Mouse (Mus musculus) MEL (cell line): ENCODE measurements around the gene Jup. TPM values are rescaled to one million over a fixed set of nuclear protein-coding genes. Genes with fewer than 3 reads are reported as not detected.
"Not testable (repeated sequence)": the region's sequence is repeated elsewhere in the genome, so short reads cannot be mapped to it uniquely, and the experiment has no call there.

Experiments
- DNase-seq: peaks from one replicate; pipeline ENCODE4 v3.0.0; 2011; ENCODE audit warnings: low read depth, low spot score
- H3K27ac ChIP-seq: 2 replicates; pipeline ENCODE4 v1.5.1; 2012; ENCODE audit warnings: low read depth, mild to moderate bottlenecking, control low read depth, low read length, moderate library complexity; ENCODE audit not compliant: control insufficient read depth
- H3K27me3 ChIP-seq, 2 experiments: fragments of 150-350 bp in 1 of 2; sonication (generic) in 1 of 2; 2 replicates each; pipeline ENCODE4 v1.6.1; 2012; ENCODE audit warnings: low read length in 2 of 2, mild to moderate bottlenecking in 2 of 2, improper control_type of control experiment in 1 of 2, moderate library complexity in 1 of 2; ENCODE audit not compliant: insufficient read depth in 2 of 2, control insufficient read depth in 1 of 2
- H3K36me3 ChIP-seq, 2 experiments: 2 replicates each; pipeline ENCODE4 v1.6.1; 2012 to 2014; ENCODE audit warnings: low read length in 2 of 2, improper control_type of control experiment in 1 of 2, inconsistent platforms in 1 of 2, mild to moderate bottlenecking in 1 of 2; ENCODE audit not compliant: insufficient read depth in 2 of 2, control insufficient read depth in 1 of 2
- H3K4me1 ChIP-seq, 2 experiments: fragments of 150-350 bp in 1 of 2; sonication (generic) in 1 of 2; 2 replicates each; pipeline ENCODE4 v1.6.1; 2012; ENCODE audit warnings: low read length in 2 of 2, improper control_type of control experiment in 1 of 2, mild to moderate bottlenecking in 1 of 2; ENCODE audit not compliant: insufficient read depth in 2 of 2, control insufficient read depth in 1 of 2
- H3K4me3 ChIP-seq, 2 experiments: fragments of 150-350 bp in 1 of 2; sonication (generic) in 1 of 2; 2 replicates each; pipeline ENCODE4 v1.5.1; 2012; ENCODE audit warnings: low read depth in 2 of 2, low read length in 2 of 2, mild to moderate bottlenecking in 2 of 2, moderate library complexity in 2 of 2, control low read depth in 1 of 2, improper control_type of control experiment in 1 of 2; ENCODE audit not compliant: control insufficient read depth in 1 of 2, insufficient read depth in 1 of 2
- H3K79me2 ChIP-seq: 2 replicates; pipeline ENCODE4 v1.6.1; 2012; ENCODE audit warnings: mild to moderate bottlenecking, low read length, moderate library complexity; ENCODE audit not compliant: control insufficient read depth, poor library complexity, insufficient read depth
- H3K9ac ChIP-seq: 2 replicates; pipeline ENCODE4 v1.6.1; 2012; ENCODE audit warnings: low read depth, mild to moderate bottlenecking, control low read depth, low read length, moderate library complexity; ENCODE audit not compliant: control insufficient read depth, poor library complexity, severe bottlenecking
- H3K9me3 ChIP-seq: fragments of 150-350 bp; sonication (generic); replicated peaks from 2 replicates; pipeline ENCODE4 v1.6.1; 2012; ENCODE audit warnings: mild to moderate bottlenecking, low read length, improper control_type of control experiment, moderate library complexity; ENCODE audit not compliant: insufficient read depth
- CTCF ChIP-seq, 3 experiments: IDR thresholded peaks in 2 of 3; conservative IDR thresholded peaks in 1 of 3; 2 replicates each; pipeline ENCODE4 v1.5.1; 2011 to 2012; ENCODE audit warnings: low read length in 3 of 3, low read depth in 2 of 3, mild to moderate bottlenecking in 2 of 3, improper control_type of control experiment in 1 of 3, inconsistent platforms in 1 of 3, mixed read lengths in 1 of 3, moderate library complexity in 1 of 3; ENCODE audit not compliant: control insufficient read depth in 1 of 3, insufficient read depth in 1 of 3, poor library complexity in 1 of 3, severe bottlenecking in 1 of 3
- GATA1 ChIP-seq: IDR thresholded peaks from 2 replicates; pipeline ENCODE4 v1.6.1; 2011; ENCODE audit warnings: low read depth, low read length, improper control_type of control experiment
- MAZ ChIP-seq: IDR thresholded peaks from 2 replicates; pipeline ENCODE4 v1.6.1; 2012; ENCODE audit warnings: low read depth, mild to moderate bottlenecking, inconsistent platforms, low read length, improper control_type of control experiment
- MEF2A ChIP-seq: IDR thresholded peaks from 2 replicates; pipeline ENCODE4 v1.6.1; 2014; ENCODE audit warnings: low read depth, mild to moderate bottlenecking, inconsistent platforms, low read length, improper control_type of control experiment; ENCODE audit not compliant: poor library complexity, insufficient replicate concordance, severe bottlenecking; ENCODE audit errors: extremely low read depth
- MYB ChIP-seq: IDR thresholded peaks from 2 replicates; pipeline ENCODE4 v1.6.1; 2011; ENCODE audit warnings: mild to moderate bottlenecking, low read depth, low read length, improper control_type of control experiment
- RAD21 ChIP-seq: IDR thresholded peaks from 2 replicates; pipeline ENCODE4 v1.6.1; 2011; ENCODE audit warnings: mild to moderate bottlenecking, low read depth, low read length, improper control_type of control experiment
- RCOR1 ChIP-seq: IDR thresholded peaks from 2 replicates; pipeline ENCODE4 v1.6.1; 2012; ENCODE audit warnings: low read depth, mild to moderate bottlenecking, inconsistent platforms, low read length, improper control_type of control experiment
- SIN3A ChIP-seq: IDR thresholded peaks from 2 replicates; pipeline ENCODE4 v1.6.1; 2012; ENCODE audit warnings: low read length, improper control_type of control experiment, inconsistent platforms
- SMC3 ChIP-seq: IDR thresholded peaks from 2 replicates; pipeline ENCODE4 v1.6.1; 2011; ENCODE audit warnings: low read depth, low read length, improper control_type of control experiment
- TBP ChIP-seq: IDR thresholded peaks from 2 replicates; pipeline ENCODE4 v1.8.0; 2011; ENCODE audit warnings: low read depth, low read length, improper control_type of control experiment
- USF2 ChIP-seq, 2 experiments: IDR thresholded peaks; 2 replicates each; pipeline ENCODE4 v1.6.1; 2011 to 2012; ENCODE audit warnings: improper control_type of control experiment in 2 of 2, low read length in 2 of 2, borderline replicate concordance in 1 of 2, inconsistent platforms in 1 of 2, low read depth in 1 of 2, mild to moderate bottlenecking in 1 of 2; ENCODE audit not compliant: insufficient read depth in 1 of 2
- ZC3H11A ChIP-seq: IDR thresholded peaks from 2 replicates; pipeline ENCODE4 v1.6.1; 2012; ENCODE audit warnings: low read depth, mild to moderate bottlenecking, inconsistent platforms, low read length, improper control_type of control experiment
- polyA plus RNA-seq, 2 experiments: library from polyadenylated mRNA; stranded (reverse) in 1 of 2; unstranded in 1 of 2; fragments of >175 nt in 1 of 2; fragments of >200 nt in 1 of 2; gene quantifications; 2 replicates each; pipeline versions ENCODE4 v1.2.1 to v1.2.4; 2012; ENCODE audit warnings: low replicate concordance in 2 of 2, low read depth in 1 of 2; ENCODE audit not compliant: insufficient read length in 2 of 2, insufficient read depth in 1 of 2, missing spikeins in 1 of 2
- total RNA-seq: library from RNA; depleted of rRNA; stranded (reverse); fragments of 300-350 nt; gene quantifications from 2 replicates; pipeline ENCODE4 v1.2.3, GENCODE M21; 2012

Gene Jup
- total and polyA plus RNA-seq, 3 experiments, result 1.0 to 8.5 TPM; not detected in 1

- Histone ChIP-seq H3K9ac (no peak overlapping the region), H3K79me2 (no peaks in the 10 kb centered on the region), H3K9me3 (no peaks in the 10 kb centered on the region), H3K4me3 (no peak overlapping the region), H3K36me3 (no peaks in the 10 kb centered on the region), H3K27me3 (peaks cover 0 to 1% of the 10 kb centered on the region in 2 experiments; a peak in 2 of 4 replicates), H3K4me1 (no peaks in the 10 kb centered on the region), H3K27ac (no peak overlapping the region)
- DNase-seq, result peak; percentile 82
- TF ChIP-seq SIN3A (peak; percentile 56; the same call in 1 of the 2 replicates), MYB (no peak), CTCF (IDR thresholded peaks at IDR 0.05 in 2 of 3, conservative IDR thresholded peaks at IDR 0.05 in 1 of 3; ENCODE audit: control insufficient read depth in 1 of 3, insufficient read depth in 1 of 3, low read depth in 2 of 3, low read length in 3 of 3, poor library complexity in 1 of 3, severe bottlenecking in 1 of 3) (peak; percentile 93 to 99 (median 94)), RAD21 (peak; percentile 100), USF2 (IDR thresholded peaks at IDR 0.05; ENCODE audit: borderline replicate concordance in 1 of 2, insufficient read depth in 1 of 2, low read depth in 1 of 2, low read length in 2 of 2) (no peak), SMC3 (peak; percentile 92), TBP (peak; percentile 33; the same call in 1 of the 2 replicates), MAZ (0 out of 2 replicates have a peak, but pooled peaks have one; percentile 11), ZC3H11A (peak; percentile 93), GATA1 (no peak), RCOR1 (no peak)
These were observed 35.2 kb downstream of the Jup start for GRCm38 (mm10) chr11:100362209-100362978.

GRCm38 (mm10) chr11:100361059-100361458 lies 36.5 kb downstream of the Jup start:
- not testable (repeated sequence) for H3K9me3 ChIP-seq, H3K4me1 ChIP-seq, H3K9ac ChIP-seq, H3K27ac ChIP-seq, H3K4me3 ChIP-seq, H3K79me2 ChIP-seq, DNase-seq, H3K27me3 ChIP-seq, H3K36me3 ChIP-seq

GRCm38 (mm10) chr11:100360175-100360574 lies 37.4 kb downstream of the Jup start:
- Histone ChIP-seq H3K9ac (no peak overlapping the region), H3K27me3 (peaks cover 0 to 1% of the 10 kb centered on the region in 2 experiments; a peak in 2 of 4 replicates), H3K9me3 (no peaks in the 10 kb centered on the region), H3K36me3 (no peaks in the 10 kb centered on the region), H3K4me3 (no peak overlapping the region), H3K79me2 (no peaks in the 10 kb centered on the region; the same call in 1 of the 2 replicates), H3K27ac (no peak overlapping the region), H3K4me1 (peaks cover 0 to 4% of the 10 kb centered on the region in 2 experiments; a peak in 1 of 4 replicates)
- peak; percentile 18 to 29 (median 19); a peak in 2 of 6 replicates for TF ChIP-seq CTCF (IDR thresholded peaks at IDR 0.05 in 2 of 3, conservative IDR thresholded peaks at IDR 0.05 in 1 of 3; ENCODE audit: control insufficient read depth in 1 of 3, insufficient read depth in 1 of 3, low read depth in 2 of 3, low read length in 3 of 3, poor library complexity in 1 of 3, severe bottlenecking in 1 of 3)
- TF ChIP-seq MEF2A, result no peak
- peak; percentile 27 for DNase-seq
